Mouse (Mus musculus): Measurements from ENCODE around the gene Cfap99.

Gene Cfap99

DNA sequence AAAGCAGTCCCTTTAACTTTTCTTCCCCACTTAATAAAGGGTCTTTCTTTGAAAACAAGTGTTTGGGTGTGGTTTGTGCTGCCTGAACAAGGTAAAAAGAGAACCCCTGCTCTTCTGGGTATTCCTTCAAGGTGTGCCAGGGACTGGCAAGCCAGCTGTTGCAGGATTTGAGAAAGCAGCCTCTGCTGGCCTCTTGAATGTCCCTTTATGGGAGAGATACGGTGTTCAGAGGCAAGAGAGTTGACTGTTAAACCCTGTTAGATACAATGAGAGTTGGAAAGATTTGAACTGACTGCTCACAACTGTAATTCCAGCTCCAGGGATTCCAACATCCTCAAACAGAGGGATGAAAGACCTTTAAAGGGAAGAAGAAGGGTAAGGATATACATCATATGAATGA is 45.7 kb downstream of the Cfap99 start:
- no peak for DNase-seq (ENCODE audit: low spot score)

- no peak for DNase-seq (ENCODE audit: low spot score)
These were observed 47.2 kb downstream of the Cfap99 start for GRCm38 (mm10) chr5:34335539-34336096.

GRCm38 (mm10) chr5:34336097-34336774 is 47.8 kb downstream of the Cfap99 start, which contains the start of gene Rnf4:
TSS of gene Rnf4 (plus strand) at chr5:34336289.
- DNase-seq (ENCODE audit: low spot score), result peak; percentile 99

DNA sequence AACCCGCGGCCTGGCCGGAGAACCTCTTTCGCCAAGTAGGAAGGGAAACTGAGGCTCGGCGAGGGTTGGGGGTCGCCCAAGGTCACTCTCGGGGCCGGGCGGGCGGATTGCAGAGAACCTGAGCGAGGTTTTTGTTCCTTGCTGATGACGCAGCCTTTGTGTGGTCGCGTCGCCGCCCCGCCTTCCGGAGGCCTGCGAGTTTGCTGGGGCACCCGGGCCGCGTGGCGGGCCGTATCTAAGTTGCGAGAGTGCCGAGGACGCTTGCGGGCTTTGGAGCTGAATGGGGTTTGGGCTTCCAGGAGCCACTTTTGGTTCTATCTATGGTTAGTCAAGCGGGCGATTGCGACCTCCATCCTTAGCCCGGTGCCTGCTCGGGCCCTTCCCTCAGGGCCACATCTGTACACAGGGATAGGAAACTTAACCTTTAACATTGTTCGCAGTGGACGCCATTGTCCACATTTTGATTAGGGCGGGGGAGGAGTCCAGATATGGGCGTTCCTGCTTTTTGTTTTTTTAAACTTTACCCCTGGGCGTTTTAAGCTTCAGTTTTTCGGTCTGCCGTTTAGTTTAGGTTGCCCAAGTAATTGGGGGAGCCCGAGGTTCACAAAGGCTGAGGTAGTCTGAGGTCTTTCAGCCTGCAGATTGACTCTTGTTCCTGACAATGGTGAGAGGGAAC is 48.5 kb downstream of the Cfap99 start:
- DNase-seq (ENCODE audit: low spot score), result peak; percentile 67

- no peak for DNase-seq (ENCODE audit: low spot score)
These were observed 51.8 kb downstream of the Cfap99 start for GRCm38 (mm10) chr5:34340246-34340645.

DNA sequence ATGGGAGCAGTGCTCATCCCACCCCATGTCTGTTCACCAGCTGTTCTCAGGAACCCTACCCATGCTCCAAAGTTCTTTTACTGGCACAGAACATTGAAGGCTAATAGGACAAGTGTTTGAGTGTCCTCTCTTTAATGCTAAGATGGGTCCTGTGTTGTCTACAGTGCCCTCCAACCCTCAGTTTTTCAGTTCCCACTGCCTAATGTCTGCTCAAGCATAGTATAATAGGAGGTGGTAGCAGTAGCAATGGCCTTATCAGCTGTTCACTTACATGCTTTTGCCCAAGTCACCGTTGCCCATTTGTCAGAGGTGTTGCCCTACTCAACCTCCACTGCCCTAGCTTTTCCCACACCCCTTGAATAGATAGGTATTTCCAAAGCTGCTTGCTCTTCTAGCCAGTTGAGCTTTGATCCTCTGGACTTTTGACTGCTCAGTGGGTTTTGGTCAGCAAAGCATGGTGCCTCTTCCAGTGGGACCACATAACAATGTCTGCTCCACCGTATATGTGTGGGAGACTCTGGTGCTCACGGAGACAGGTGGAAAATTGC is 63.8 kb downstream of the Cfap99 start:
- no peak for DNase-seq (ENCODE audit: low spot score)

DNA sequence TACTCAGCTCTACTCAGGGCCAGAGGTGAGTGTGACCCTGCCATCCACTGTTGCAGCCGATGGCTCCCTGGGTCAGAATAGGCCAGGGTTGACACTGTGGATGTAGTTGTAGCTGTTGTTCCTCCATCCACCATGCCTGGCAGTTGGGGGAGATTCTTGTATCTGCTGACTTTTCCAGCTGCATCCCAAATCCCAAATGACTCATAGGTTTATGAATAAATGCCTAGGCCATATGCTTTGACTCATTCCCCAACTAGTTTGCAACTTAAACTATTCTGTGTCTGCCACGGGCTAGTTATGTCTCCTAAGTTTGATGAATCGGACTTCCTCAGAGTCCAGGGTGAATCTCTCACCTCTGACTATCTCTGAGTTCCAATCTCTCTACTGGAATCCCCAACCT is 71.9 kb downstream of the Cfap99 start:
- no peak for DNase-seq (ENCODE audit: low spot score)

DNA sequence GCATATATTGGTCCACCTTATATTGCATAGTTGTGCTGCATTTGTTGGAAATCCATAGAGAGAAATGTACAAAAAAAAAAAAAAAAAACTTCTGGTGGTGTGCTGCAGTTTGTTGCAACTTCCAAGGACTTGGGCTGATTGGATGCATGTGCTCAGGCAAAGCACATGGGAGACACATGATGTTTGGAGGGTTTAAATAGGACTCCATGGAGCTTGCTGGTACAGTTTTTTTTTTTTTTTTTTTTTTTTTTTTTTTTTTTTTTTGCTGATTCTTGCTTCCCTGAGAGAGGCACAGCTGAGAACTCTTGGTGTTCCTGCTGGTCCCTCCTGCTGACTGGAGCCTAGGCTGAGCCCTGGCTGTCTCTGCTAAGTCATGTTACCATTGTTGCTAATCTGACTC is 74.7 kb downstream of the Cfap99 start:
- no peak for DNase-seq (ENCODE audit: low spot score)

DNA sequence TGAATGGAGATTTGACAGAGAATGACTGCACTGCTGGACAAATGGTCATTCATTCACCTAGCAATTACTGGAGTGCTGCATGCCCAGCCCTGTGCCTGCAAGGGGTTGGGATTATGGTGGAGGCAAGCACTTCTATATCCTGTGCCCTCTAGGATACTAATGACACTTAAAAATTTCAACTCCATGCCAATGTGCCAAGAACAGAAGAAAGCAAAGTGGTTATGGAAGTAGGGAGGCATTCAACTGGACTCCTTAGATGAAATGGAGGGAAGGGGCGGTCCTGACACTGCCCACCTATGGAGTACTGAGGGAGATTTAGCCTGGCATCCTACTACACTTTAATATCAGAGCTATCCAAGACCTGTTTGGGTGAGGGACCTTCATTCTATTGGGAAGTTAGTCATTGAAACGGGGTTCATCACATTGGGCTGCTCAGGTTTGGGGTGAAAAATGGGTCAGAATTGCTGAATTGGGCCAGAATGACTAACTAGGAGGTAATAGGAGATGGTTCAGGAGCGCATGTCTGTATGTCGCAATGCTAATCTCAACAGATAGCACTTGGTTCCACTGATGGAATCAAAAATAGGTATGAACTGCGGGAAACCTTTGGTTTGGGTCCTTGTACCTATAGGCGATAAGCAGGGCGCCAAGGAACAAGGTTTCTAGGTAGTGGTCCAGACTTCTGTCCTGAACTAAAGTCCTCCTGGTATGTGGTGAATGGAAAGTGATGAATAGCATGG is 80.3 kb downstream of the Cfap99 start:
- DNase-seq (ENCODE audit: low spot score), result no peak

DNA sequence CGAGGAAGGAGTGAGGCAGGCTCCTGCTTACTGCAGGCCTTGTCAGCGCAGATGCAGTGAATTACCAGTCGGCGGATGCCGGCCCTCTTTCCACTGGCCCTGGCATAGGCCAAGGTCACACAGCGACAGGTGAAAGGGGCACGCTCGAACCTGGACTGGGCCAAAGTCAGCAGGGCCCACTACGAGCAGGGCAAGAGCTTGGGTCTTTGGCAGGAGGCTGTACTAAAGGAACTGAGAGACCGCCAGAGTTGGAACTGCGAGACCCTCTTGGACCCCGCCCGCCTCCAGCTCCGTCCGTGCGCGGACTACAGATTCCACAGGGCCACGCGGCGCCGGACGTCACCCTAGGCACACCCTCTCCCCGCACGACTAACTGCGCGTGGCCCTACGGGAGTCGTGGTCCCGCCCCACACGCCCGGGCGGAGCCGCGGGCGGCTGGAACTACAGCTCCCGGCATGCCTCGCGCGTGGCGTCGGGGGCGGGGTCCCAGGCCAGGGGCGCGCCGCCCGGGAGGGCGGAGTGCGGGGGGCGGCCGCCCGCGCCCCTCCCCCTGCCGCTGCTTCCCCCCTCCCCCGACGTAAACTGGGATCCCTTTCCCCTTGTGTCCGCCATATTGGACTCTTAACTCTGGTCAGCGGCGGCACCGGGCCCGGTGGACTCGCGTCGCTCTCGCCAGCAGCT is 81.1 kb downstream of the Cfap99 start, which contains the start of gene Fam193a:
TSS of gene Fam193a (plus strand) at position 593 of the 681 bp plus-strand sequence.
- DNase-seq (ENCODE audit: low spot score), result peak; percentile 97

DNA sequence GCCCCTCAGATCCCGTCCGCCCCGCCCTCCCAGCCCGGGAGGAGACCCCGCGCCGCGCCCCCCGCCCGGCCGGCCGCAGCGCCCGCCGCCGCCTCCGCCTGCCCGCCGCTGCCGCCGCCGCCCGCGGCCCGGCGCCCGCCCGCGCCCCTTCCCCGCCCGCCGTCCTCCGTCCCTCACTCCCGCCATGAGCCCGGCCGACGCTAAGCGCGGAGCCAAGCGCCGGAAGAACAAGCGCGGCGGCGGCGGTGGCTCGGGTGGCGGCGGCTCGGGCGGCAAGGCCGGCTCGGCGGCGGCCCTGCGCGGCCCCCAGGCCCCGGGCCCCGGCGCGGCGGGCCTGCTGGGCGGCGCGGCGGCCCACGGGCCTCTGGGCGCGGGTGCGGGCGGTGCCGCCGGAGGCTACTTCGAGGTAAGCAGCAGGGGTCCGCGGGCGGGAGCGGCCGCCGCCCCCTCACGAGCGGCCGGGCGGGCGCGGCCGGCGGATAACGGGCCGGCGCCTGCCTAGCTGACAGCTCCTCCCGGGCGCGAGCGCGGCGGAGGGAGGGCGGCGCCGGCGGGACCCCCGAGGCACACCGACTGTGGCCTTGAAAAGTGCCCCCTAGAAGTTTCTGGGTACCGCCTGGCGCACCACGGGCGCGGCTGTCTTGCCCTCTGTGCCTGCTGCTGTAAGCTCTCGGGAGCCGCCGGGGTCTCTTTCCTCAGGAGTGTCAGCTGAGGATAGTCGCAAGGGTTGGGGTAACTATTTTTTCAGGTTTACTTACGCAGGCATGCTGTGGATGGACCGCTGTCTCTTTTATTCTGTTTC is 81.8 kb downstream of the Cfap99 start:
- peak; percentile 46 for DNase-seq (ENCODE audit: low spot score)

GRCm38 (mm10) chr5:34370840-34371239 is 82.4 kb downstream of the Cfap99 start:
- no peak for DNase-seq (ENCODE audit: low spot score)

- no peak for DNase-seq (ENCODE audit: low spot score)
These were observed 83.7 kb downstream of the Cfap99 start for GRCm38 (mm10) chr5:34372141-34372540.

DNA sequence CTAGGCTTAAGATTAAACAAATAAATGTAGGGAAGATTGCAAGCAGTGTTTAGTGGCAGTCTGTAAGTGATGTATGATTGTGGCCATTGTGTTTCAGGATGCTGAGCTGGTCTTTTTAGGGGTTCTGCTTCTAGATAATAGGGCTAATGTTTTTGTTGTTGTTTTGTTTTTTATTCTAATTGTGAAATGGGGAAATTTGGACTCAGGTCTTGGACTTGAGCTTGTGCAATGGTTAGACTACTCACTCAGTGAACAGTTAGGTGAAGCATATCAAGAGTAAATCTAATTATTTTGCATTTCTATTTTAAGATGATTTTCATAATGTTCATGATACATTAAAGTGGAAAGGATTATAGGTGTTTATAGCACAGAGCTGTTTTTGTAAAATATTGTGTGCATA is 84.1 kb downstream of the Cfap99 start:
- DNase-seq (ENCODE audit: low spot score), result no peak
